Mouse (Mus musculus) midbrain, embryonic 10.5 days (tissue): ENCODE results near the gene Gdf9. TPM values are rescaled to one million over a fixed set of nuclear protein-coding genes. Genes with fewer than 3 reads are reported as not detected.

Experiments
- DNase-seq: peaks from one replicate; pipeline ENCODE4 v3.0.0-alpha.2; 2017; ENCODE audit warnings: low spot score
- H3K27ac ChIP-seq: fragments of 300-500 bp; sonication (generic); replicated peaks from 2 replicates; pipeline ENCODE4 v1.5.1; 2016; ENCODE audit warnings: mild to moderate bottlenecking
- H3K27me3 ChIP-seq: fragments of 300-500 bp; sonication (generic); 2 replicates; pipeline ENCODE4 v1.6.1; 2016; ENCODE audit warnings: low read depth, mild to moderate bottlenecking; ENCODE audit not compliant: poor library complexity, severe bottlenecking
- H3K36me3 ChIP-seq: fragments of 300-500 bp; sonication (generic); 2 replicates; pipeline ENCODE4 v1.6.1; 2016; ENCODE audit warnings: mild to moderate bottlenecking, moderate library complexity
- H3K4me1 ChIP-seq: fragments of 300-500 bp; sonication (generic); 2 replicates; pipeline ENCODE4 v1.6.1; 2016
- H3K4me3 ChIP-seq: fragments of 300-500 bp; sonication (generic); 2 replicates; pipeline ENCODE4 v1.5.1; 2016; ENCODE audit warnings: mild to moderate bottlenecking, moderate library complexity
- H3K9me3 ChIP-seq: fragments of 300-500 bp; sonication (generic); replicated peaks from 2 replicates; pipeline ENCODE4 v1.6.1; 2016; ENCODE audit warnings: mild to moderate bottlenecking
- WGBS: fragments of 180-500 bp; shearing (Covaris S2); methylation state at CpG from one replicate; pipeline ENCODE4 v1.1.7; 2016; 5-methylcytosine and 5-hydroxymethylcytosine counted together
- polyA plus RNA-seq: library from polyadenylated mRNA; unstranded; fragments of >200 nt; fragmentation: Nextera tagmentation; extraction: Ambion mirVana; gene quantifications from 2 replicates; pipeline ENCODE4 v1.2.1, GENCODE M21; 2016

Gdf9 gene
- polyA plus RNA-seq, 1 experiment from 2014 or later, result 2.1 TPM

DNA sequence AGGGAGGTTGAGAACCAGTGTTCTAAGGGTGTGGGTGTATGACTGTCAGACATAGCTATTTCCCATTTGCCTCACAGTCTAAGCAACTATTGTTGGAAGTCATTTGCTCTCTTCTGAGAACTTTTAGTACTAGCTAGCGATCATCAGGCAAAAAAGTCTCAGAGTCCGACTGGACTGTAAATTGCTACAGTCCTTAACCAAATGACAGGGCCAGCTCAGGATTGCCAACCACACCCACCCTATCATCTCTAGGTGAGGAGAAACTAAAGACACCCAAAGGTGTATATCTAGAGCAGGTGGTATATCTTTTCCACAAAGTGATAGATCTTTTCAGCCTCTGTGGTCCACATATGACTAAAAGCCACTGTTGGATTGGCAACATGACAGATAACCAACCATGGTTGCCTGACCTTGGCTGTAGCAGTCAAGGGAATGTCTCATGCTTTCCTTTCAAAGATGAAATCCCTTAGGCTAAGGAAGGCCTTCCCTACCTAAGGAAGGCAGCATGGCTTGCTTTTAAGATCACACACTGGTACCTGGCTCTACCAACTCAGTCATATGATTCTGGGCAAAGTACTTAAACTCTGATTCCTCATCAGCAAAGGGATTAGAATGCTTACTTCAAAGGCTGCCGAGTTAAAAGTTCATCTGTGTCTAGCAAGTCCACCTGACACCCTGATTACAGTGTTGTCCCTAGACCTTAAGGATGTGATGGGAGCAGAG, 2.7 kb upstream of the Gdf9 start:
- Histone ChIP-seq H3K27ac (no peak overlapping the region), H3K4me1 (peaks cover 19% of the 10 kb centered on the region), H3K4me3 (no peak overlapping the region), H3K9me3 (no peaks in the 10 kb centered on the region), H3K27me3 (no peaks in the 10 kb centered on the region), H3K36me3 (peaks cover 21% of the 10 kb centered on the region)
- 91% methylated on average over 3 of the region's 3 CpGs for WGBS
- no peak for DNase-seq

DNA sequence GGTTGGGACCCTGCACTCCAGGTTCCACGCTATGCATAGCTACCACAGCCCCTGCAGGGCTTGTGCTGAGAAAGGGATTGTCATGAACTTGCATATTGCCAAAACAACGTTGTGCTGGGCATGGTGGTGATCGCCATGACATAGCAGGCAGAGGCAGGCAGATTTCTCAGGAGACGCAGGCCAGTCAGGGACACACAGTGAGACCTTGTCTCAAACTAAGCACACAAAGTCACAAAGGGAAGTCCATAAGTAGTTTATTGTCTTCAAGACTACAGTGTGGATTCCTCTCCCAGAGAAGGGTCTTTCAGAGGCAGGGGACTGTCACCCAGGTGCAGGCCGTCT, 2.1 kb upstream of the Gdf9 start:
- Histone ChIP-seq H3K27ac (no peak overlapping the region), H3K9me3 (no peaks in the 10 kb centered on the region), H3K4me3 (no peak overlapping the region), H3K36me3 (peaks cover 21% of the 10 kb centered on the region), H3K27me3 (no peaks in the 10 kb centered on the region), H3K4me1 (peaks cover 19% of the 10 kb centered on the region)
- no peak for DNase-seq
- 98% methylated on average over 5 of the region's 5 CpGs for WGBS

DNA sequence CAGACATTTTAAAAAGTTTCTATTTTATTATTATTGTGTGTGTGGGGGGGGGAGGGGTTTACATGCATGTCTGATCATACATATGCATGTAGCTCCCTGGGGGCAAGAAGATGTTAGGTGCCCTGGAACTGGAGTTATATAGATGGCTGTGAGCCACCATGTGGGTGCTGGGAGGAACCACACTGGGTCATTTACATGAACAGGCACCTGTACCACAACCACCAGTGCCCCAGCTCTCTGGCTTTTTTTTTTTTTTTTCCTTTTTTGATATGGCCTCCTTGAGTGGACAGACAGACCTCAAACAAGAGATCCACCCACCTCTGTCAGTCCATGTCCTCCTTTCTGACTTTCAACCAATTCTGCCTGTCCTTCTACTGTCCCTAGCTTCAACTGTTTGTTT, 1.6 kb upstream of the Gdf9 start:
- Histone ChIP-seq H3K4me1 (peaks cover 19% of the 10 kb centered on the region), H3K4me3 (peak overlapping the region; percentile 93)
- DNase-seq, result no peak

DNA sequence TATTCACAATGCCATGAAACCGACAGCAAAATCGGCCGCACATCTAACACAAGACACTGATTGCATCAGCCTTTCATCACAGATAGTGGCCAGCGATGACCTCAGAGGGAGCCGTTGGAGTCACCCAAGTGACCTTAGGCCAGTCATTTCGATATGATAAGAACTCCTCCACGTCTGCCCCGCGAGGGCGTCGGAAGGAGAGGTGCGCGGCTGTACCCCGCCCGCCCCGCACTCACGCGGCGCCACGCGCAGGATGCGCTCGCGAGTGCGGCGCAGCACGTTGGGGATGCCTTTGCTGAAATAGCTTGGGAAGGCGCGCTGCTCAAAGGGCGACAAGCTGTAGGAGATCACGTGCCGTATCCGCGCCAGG, 538 bp upstream of the Gdf9 start:
- no peak for DNase-seq
- Histone ChIP-seq H3K4me1 (peaks cover 19% of the 10 kb centered on the region), H3K27me3 (no peaks in the 10 kb centered on the region), H3K4me3 (peak overlapping the region; percentile 93), H3K9me3 (no peaks in the 10 kb centered on the region), H3K27ac (peak overlapping the region; percentile 86), H3K36me3 (peaks cover 21% of the 10 kb centered on the region)
- under 1% methylated on average over 34 of the region's 34 CpGs for WGBS

More for the DNA sequence above, 1.6 kb upstream of the Gdf9 start:
- peaks cover 21% of the 10 kb centered on the region for H3K36me3 ChIP-seq
- no peaks in the 10 kb centered on the region for H3K9me3 ChIP-seq
- H3K27me3 ChIP-seq, result no peaks in the 10 kb centered on the region
- no peak overlapping the region for H3K27ac ChIP-seq

DNA sequence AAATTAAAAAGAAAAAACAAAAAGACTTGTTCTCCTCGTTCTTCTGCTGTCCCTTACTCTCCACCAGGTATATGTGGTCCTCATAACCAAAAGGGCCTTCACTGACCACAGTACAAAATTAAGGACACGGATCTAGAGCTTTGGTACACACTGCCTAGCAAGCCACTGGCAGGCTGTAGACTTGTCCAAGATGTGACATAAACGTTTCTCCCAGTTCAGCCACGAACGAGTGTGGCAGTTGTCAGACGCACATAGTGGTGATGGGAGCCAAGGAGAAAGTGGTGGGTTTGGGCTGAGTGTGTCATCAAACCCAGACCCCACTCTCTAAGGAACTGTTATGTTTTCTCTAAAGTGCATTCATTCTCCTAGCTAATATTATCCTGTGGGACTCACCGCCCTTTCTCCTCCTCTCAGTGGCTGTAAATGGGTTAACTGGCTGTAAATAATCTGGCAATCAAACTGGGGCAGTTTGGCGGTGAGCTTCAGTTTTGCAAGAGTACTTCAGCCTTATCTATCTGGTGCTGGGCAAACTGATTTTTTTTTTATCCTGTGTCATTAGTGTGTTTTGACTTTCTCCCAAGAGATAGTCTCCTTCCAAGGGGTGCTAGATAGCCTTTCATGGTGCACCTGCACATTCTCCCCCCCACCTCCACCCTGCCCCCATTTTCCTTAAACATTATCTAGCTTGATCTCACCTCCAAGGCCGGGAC, 679 bp downstream of the Gdf9 start:
- H3K27ac ChIP-seq, result peak overlapping the region; percentile 86
- no peaks in the 10 kb centered on the region for H3K9me3 ChIP-seq
- H3K27me3 ChIP-seq, result no peaks in the 10 kb centered on the region
- H3K4me3 ChIP-seq, result peak overlapping the region; percentile 93
- peak; percentile 22 for DNase-seq
- H3K4me1 ChIP-seq, result peaks cover 19% of the 10 kb centered on the region
- peaks cover 21% of the 10 kb centered on the region for H3K36me3 ChIP-seq
- WGBS, result 26% methylated on average over 9 of the region's 9 CpGs

DNA sequence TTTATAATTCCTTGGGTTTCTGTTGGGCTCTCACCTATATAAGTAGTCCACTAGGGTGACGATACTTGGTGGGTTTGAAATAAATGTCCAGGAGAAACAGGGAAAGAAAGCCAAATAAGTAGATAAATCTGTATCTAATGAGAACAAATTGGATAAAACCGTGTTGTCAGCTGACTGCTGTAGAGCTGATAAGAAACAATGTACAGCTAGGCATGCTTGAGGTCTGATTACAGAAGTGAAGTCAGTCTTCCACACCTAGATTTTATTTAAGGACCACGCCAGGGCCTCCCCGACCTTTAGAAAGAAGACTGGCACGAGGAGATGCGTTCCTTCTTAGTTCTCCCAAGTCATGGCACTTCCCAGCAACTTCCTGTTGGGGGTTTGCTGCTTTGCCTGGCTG, 2.2 kb downstream of the Gdf9 start:
- WGBS, result 78% methylated on average over 6 of the region's 6 CpGs
- DNase-seq, result no peak
- Histone ChIP-seq H3K9me3 (no peaks in the 10 kb centered on the region), H3K36me3 (peaks cover 12% of the 10 kb centered on the region), H3K4me1 (peaks cover 19% of the 10 kb centered on the region), H3K4me3 (no peak overlapping the region), H3K27ac (no peak overlapping the region), H3K27me3 (no peaks in the 10 kb centered on the region)

DNA sequence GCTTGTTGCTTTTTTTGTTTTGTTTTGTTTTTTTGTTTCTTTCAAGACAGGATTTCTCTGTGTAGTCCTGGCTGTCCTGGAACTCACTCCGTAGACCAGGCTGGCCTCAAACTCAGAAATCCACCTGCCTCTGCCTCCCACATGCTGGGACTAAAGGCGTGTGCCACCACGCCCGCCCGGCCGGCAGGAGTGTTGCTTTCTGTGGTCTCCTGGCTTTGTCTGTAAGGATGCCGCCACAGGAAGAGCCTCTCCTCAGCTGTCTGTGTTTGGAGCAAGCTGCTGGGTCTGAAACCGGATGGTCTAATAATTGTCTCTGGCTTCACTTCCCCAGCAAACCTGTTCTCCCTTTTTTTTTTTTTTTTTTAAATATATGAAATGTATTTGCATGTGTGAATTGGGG, 4.7 kb downstream of the Gdf9 start:
- DNase-seq, result no peak
- Histone ChIP-seq H3K27me3 (no peaks in the 10 kb centered on the region), H3K36me3 (no peaks in the 10 kb centered on the region), H3K9me3 (no peaks in the 10 kb centered on the region), H3K4me3 (no peak overlapping the region), H3K4me1 (peaks cover 8% of the 10 kb centered on the region), H3K27ac (no peak overlapping the region)
- 86% methylated on average over 8 of the region's 8 CpGs for WGBS

DNA sequence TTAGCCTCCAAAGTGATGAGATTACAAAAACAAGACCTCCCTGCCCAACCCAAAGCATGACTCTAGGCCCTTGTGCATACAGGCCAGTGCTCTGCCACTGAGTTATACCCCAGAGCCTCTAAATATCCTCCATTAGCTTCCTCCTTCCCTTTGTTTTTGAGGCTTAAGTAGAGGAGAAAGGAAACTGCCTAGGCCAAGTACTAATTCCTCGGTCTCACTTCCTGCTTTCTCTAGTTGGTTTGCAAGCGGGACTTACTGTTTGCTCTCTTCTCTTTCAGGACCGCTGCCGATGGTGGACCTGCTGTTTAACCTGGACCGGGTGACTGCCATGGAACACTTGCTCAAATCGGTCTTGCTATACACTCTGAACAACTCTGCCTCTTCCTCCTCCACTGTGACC, 5.5 kb downstream of the Gdf9 start:
- Histone ChIP-seq H3K4me3 (no peak overlapping the region), H3K27ac (no peak overlapping the region), H3K9me3 (no peaks in the 10 kb centered on the region), H3K4me1 (peaks cover 5% of the 10 kb centered on the region), H3K27me3 (no peaks in the 10 kb centered on the region), H3K36me3 (no peaks in the 10 kb centered on the region)
- 89% methylated on average over 6 of the region's 6 CpGs for WGBS
- DNase-seq, result no peak

DNA sequence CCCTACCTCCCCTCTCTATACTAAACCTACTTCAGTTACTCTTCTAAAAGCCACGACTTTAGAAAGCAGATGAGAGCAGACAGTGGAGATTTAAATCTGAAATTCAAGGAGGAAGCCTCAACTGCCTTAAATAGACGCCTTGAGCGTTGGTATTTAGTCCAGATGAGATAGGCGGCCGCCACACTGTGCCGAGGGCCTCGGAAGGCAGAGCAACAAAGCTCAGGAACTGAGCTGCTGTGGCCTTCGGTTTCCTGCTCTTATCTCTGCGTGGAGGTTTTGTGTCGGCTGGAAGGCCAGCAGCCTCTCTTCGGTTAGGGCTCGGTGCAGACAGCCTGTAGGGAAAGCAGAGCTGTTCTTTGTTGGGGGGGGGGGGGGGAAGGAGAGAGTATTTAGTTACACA, 11.1 kb downstream of the Gdf9 start:
- Histone ChIP-seq H3K4me3 (no peak overlapping the region), H3K9me3 (no peaks in the 10 kb centered on the region), H3K27ac (no peak overlapping the region), H3K36me3 (no peaks in the 10 kb centered on the region), H3K27me3 (no peaks in the 10 kb centered on the region), H3K4me1 (no peaks in the 10 kb centered on the region)
- DNase-seq, result no peak
- WGBS, result 61% methylated on average over 12 of the region's 12 CpGs

DNA sequence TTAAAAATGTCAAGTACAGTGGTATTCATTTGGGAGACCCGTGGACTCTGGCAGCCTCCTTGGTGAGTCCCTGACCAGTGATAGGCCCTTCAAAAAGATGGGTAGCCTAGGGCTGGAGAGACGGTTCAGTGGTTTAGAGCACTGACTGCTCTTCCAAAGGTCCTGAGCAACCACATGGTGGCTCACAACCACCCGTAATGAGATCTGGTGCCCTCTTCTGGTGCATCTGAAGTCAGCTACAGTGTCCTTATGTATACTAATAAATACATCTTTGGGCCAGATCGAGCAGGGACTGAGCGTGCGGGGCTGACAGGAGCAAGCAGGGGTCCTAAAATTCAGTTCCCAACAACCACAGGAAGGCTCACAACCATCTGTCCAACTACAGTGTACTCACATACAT, 13.0 kb downstream of the Gdf9 start:
- H3K27ac ChIP-seq, result no peak overlapping the region
- 45% methylated on average over 6 of the region's 6 CpGs for WGBS
- no peaks in the 10 kb centered on the region for H3K9me3 ChIP-seq
- H3K4me1 ChIP-seq, result no peaks in the 10 kb centered on the region
- H3K36me3 ChIP-seq, result no peaks in the 10 kb centered on the region
- H3K27me3 ChIP-seq, result no peaks in the 10 kb centered on the region
- no peak overlapping the region for H3K4me3 ChIP-seq
- DNase-seq, result no peak

DNA sequence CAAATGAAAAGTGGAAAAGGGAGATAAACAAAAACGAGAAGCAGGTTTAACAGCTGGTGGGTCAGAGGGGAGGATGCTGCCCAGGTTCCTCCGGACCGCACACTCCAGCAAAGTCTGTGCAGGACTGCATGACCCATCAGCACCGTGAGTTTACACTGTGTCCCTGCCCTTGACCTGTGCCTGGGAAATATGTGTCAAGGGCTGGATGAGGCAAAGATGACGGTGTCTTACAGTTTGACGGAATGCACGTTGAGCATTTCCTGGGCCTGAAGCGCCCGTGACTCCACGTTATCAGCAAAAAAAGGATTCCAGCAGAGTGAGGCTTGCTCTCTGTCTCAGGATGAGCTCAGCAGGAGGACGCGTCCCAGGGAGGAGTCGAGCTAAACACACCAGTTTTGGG, 14.7 kb downstream of the Gdf9 start:
- Histone ChIP-seq H3K9me3 (no peaks in the 10 kb centered on the region), H3K36me3 (no peaks in the 10 kb centered on the region), H3K27ac (no peak overlapping the region), H3K27me3 (no peaks in the 10 kb centered on the region; the same call in 1 of the 2 replicates), H3K4me3 (no peak overlapping the region), H3K4me1 (no peaks in the 10 kb centered on the region)
- no peak for DNase-seq
- 59% methylated on average over 13 of the region's 13 CpGs for WGBS

DNA sequence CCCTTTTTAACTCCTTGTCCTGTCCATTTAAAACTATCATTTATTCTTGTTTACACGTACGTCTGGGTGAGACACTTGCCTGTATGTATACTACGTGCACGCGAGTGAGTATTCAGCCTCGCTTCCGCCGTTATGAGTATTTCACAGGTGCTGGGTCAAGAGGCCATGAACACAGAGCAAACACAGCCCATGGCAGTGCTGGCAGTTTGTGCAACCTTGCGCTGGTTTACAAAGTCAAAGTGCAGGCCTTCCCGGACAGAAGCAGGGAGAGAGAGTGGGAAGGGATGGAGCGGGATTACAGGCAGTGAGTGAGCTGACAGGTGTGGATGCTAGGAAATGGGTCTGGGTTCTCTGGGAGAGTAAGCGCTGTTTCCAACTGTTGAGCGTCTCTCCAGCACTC, 15.4 kb downstream of the Gdf9 start:
- no peaks in the 10 kb centered on the region for H3K36me3 ChIP-seq
- 90% methylated on average over 13 of the region's 13 CpGs for WGBS
- no peak overlapping the region for H3K27ac ChIP-seq
- H3K9me3 ChIP-seq, result no peaks in the 10 kb centered on the region
- H3K4me3 ChIP-seq, result no peak overlapping the region
- H3K27me3 ChIP-seq, result no peaks in the 10 kb centered on the region; the same call in 1 of the 2 replicates
- H3K4me1 ChIP-seq, result no peaks in the 10 kb centered on the region
- no peak for DNase-seq

DNA sequence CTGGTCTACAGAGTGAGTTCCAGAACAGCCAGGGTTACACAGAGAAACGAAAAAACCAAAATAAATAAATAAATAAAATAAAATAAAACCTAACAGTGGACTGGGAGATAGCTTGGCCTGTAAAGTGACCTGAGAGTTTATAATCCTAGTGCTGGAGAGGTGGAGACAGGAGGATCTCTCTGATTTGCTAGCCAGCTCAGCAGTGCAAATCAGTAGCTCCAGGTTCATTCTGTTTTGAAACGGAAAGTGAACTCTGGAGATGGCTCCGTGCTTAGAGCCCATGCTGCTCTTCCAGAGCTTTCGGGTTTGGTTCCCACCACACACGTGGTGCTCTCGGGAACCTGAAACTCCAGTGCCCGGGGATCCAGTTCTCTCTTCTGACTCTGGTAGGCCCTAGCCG, 17.2 kb downstream of the Gdf9 start:
- no peak overlapping the region for H3K4me3 ChIP-seq
- no peak overlapping the region for H3K27ac ChIP-seq
- H3K9me3 ChIP-seq, result no peaks in the 10 kb centered on the region
- 88% methylated on average over 8 of the region's 8 CpGs for WGBS
- no peaks in the 10 kb centered on the region for H3K4me1 ChIP-seq
- no peaks in the 10 kb centered on the region for H3K36me3 ChIP-seq
- no peaks in the 10 kb centered on the region; the same call in 1 of the 2 replicates for H3K27me3 ChIP-seq
- no peak for DNase-seq
